Comparison of ENCODE assay signal across 21 mouse cellular contexts in the genomic region with DNA sequence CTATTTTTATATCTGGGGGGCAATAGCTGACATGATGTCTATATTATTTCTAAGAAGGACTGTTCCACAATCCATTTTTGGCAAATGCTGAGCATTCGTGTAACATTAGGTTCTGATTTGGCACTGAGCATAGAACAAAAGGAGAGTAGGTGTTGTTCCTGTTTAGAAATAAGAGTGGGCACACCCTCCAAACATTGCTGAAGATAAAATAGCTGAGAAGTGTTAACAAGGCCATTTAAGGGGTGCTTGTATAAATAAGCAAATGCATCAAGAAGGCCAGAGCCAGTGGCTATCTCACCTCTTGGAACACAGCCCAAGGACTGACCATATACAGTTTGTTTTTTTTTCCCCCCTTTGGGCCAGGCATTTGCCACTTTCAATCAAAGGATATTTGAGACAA. TPM values are rescaled to one million over a fixed set of nuclear protein-coding genes. Genes with fewer than 3 reads are reported as not detected.
DNase-seq lines count a peak whose midpoint lies in the region; TF ChIP-seq lines count a peak whose summit lies in the region.
"Had no signal": no experiment of that assay in that cellular context is flagged by ENCODE, and none has a peak within 500 bp of the region (broad histone marks: within the 10 kb centered on the region; RNA-seq: fewer than 3 reads in every experiment).

No protein-coding gene starts in this region.

- peak overlapping the region; percentile 76 for H3K27ac ChIP-seq in layer of hippocampus, adult 2 months
- H3K27ac ChIP-seq in cortical plate, adult 2 months (ENCODE audit: insufficient read depth, low read length), result 0 out of 2 replicates have a peak overlapping the region, but pooled peaks have one; percentile 45
- H3K27ac ChIP-seq: embryonic facial prominence, embryonic 15.5 days; forebrain, embryonic 10.5 days; heart, embryonic 10.5 days; hindbrain, embryonic 12.5 days had no signal

- no peak for TF ChIP-seq CTCF in layer of hippocampus, adult 2 months (conservative IDR thresholded peaks at IDR 0.05)
- TF ChIP-seq CTCF in cortical plate, adult 2 months (IDR thresholded peaks at IDR 0.05; ENCODE audit: extremely low read depth, insufficient read depth, low read length), result no peak

- H3K4me1 ChIP-seq in cortical plate, adult 2 months (ENCODE audit: control insufficient read depth, insufficient read depth, low read length), result peaks cover 5% of the 10 kb centered on the region
- H3K4me1 ChIP-seq: embryonic facial prominence, embryonic 15.5 days; forebrain, embryonic 10.5 days; heart, embryonic 10.5 days; hindbrain, embryonic 12.5 days had no signal

- H3K4me3 ChIP-seq in layer of hippocampus, adult 2 months, result no peak overlapping the region
- H3K4me3 ChIP-seq in cortical plate, adult 2 months (ENCODE audit: insufficient read depth, low read length), result no peak overlapping the region
- H3K4me3 ChIP-seq: embryonic facial prominence, embryonic 15.5 days; erythroblast, embryonic 14.5 days; forebrain, embryonic 10.5 days; heart, embryonic 10.5 days; hindbrain, embryonic 12.5 days had no signal

- TF ChIP-seq POLR2A in cortical plate, adult 2 months (IDR thresholded peaks at IDR 0.05; ENCODE audit: extremely low read depth, insufficient read depth, low read length), result no peak

- DNase-seq in layer of hippocampus, adult 2 months (ENCODE audit: low spot score in 2 of 2), result peak; percentile 40 to 42
- DNase-seq in layer of hippocampus, postnatal 25 days (ENCODE audit: extremely low spot score in 1 of 2, low spot score in 1 of 2), result no peak
- peak; percentile 6 to 25 for DNase-seq in lung, adult 18-20 months
- DNase-seq in lung, postnatal 14 days, result no peak
- DNase-seq in brain, adult 2 months (ENCODE audit: low read depth, low spot score), result peak; percentile 77
- no peak for DNase-seq in thymus, postnatal 4 days
- DNase-seq in adipocyte (ENCODE audit: low spot score), result no peak
- DNase-seq: adrenal gland, postnatal 10 days; cerebellum, adult 11-12 months; embryo, embryonic 11 days; gastrocnemius, postnatal 10 days; heart, adult 18-20 months; heart, postnatal 10 days; heart, postnatal 4 days had no signal

RNA-seq across cellular contexts. Expression of a gene that starts 35.1 kb away (rescaled TPM):
- total RNA-seq in layer of hippocampus, adult 2 months (2021), result 10 to 100 TPM; 86.1 to 87.7 TPM
- 10 to 100 TPM; 80.0 to 89.5 TPM for total RNA-seq in layer of hippocampus, postnatal 25 days (2021)
- polyA plus RNA-seq in cortical plate, adult 2 months (2012; rRNA removed), result 25.6 and 27.7 TPM in 2 replicates
- polyA plus RNA-seq: G1E had no signal

Comparison
In these comparisons a context has a peak if more than half of its experiments do, and no peak if none do; other contexts are left out.
1. DNase-seq: peak in layer of hippocampus, adult 2 months (2 of 2), lung, adult 18-20 months (2 of 2) and brain, adult 2 months (single experiment); none in layer of hippocampus, postnatal 25 days (0 of 2), lung, postnatal 14 days (single experiment), thymus, postnatal 4 days (single experiment) and adipocyte (single experiment).